Mouse (Mus musculus) lung, adult 2 months (tissue): ENCODE measurements around the gene Fam219a.

ENCODE experiments used
- CTCF ChIP-seq: fragments of 200-500 bp; IDR thresholded peaks from 2 replicates; pipeline ENCODE4 v1.5.1; 2011; ENCODE audit warnings: mild to moderate bottlenecking, low read length, control low read depth; ENCODE audit not compliant: insufficient read depth
- POLR2A ChIP-seq: fragments of 200-500 bp; IDR thresholded peaks from 2 replicates; pipeline ENCODE4 v1.6.1; 2011; ENCODE audit warnings: low read depth, mild to moderate bottlenecking, control low read depth, low read length, borderline replicate concordance; ENCODE audit errors: extremely low read depth

- TF ChIP-seq CTCF (no peak), POLR2A (no peak)
Observed at GRCm38 (mm10) chr4:41545985-41546384, 23.4 kb downstream of the Fam219a start.
